Mouse (Mus musculus) erythroblast, adult 5-6 weeks (primary cell): ENCODE measurements around the gene Zfp408. TPM values are rescaled to one million over a fixed set of nuclear protein-coding genes. Genes with fewer than 3 reads are reported as not detected.

Source experiments
- ATAC-seq: replicated peaks from 2 replicates; pipeline ENCODE4 v1.8.0; 2016; ENCODE audit warnings: moderate number of reproducible peaks, mild to moderate bottlenecking, moderate TSS enrichment, inconsistent platforms; ENCODE audit not compliant: poor library complexity, low FRiP score, severe bottlenecking
- total RNA-seq, 2 experiments: library from RNA; stranded (forward) in 1 of 2; stranded (reverse) in 1 of 2; fragments of 150-400 nt in 1 of 2; fragments of 200-764, 138-1000 nt in 1 of 2; gene quantifications; 2 replicates each; pipeline versions ENCODE4 v1.2.3 to v1.2.4; 2015 to 2017; ENCODE audit warnings: low replicate concordance in 2 of 2

Zfp408 gene
- total RNA-seq (2015; ENCODE audit: low replicate concordance) (0.77 and 1.0 TPM in 2 replicates), total RNA-seq (2017; ENCODE audit: low replicate concordance) (2.1 and 6.5 TPM in 2 replicates)

GRCm38 (mm10) chr2:91649553-91650359, at the start of gene Zfp408, which contains the start of gene Arhgap1:
Gene Zfp408 (minus strand): TSS chr2:91649791.
Gene Arhgap1 (plus strand): TSS chr2:91649860.
- peak; percentile 93 for ATAC-seq

- no peak for ATAC-seq
Observed at GRCm38 (mm10) chr2:91699225-91699624, 49.6 kb upstream of the Zfp408 start.

- ATAC-seq = no peak
Observed at GRCm38 (mm10) chr2:91696225-91696590, 46.6 kb upstream of the Zfp408 start.

GRCm38 (mm10) chr2:91695436-91696224, 46.0 kb upstream of the Zfp408 start:
- no peak for ATAC-seq

- ATAC-seq = no peak
Observed at GRCm38 (mm10) chr2:91689452-91689851, 39.9 kb upstream of the Zfp408 start.

- no peak for ATAC-seq
Observed at GRCm38 (mm10) chr2:91683919-91684318, 34.3 kb upstream of the Zfp408 start.

- ATAC-seq = peak; percentile 60
Observed at GRCm38 (mm10) chr2:91682850-91683249, 33.3 kb upstream of the Zfp408 start.

- ATAC-seq = no peak
Observed at GRCm38 (mm10) chr2:91676961-91677360, 27.4 kb upstream of the Zfp408 start.

- no peak for ATAC-seq
Observed at GRCm38 (mm10) chr2:91676420-91676819, 26.8 kb upstream of the Zfp408 start.

- no peak for ATAC-seq
Observed at GRCm38 (mm10) chr2:91674895-91675294, 25.3 kb upstream of the Zfp408 start.

GRCm38 (mm10) chr2:91673587-91673986, 24.0 kb upstream of the Zfp408 start:
- ATAC-seq = no peak

- ATAC-seq = no peak
Observed at GRCm38 (mm10) chr2:91670038-91670437, 20.4 kb upstream of the Zfp408 start.

- no peak for ATAC-seq
Observed at GRCm38 (mm10) chr2:91669326-91669725, 19.7 kb upstream of the Zfp408 start.

- no peak for ATAC-seq
Observed at GRCm38 (mm10) chr2:91667747-91668146, 18.2 kb upstream of the Zfp408 start.

- ATAC-seq = no peak
Observed at GRCm38 (mm10) chr2:91666386-91666910, 16.9 kb upstream of the Zfp408 start.

- no peak for ATAC-seq
Observed at GRCm38 (mm10) chr2:91664780-91665179, 15.2 kb upstream of the Zfp408 start.

GRCm38 (mm10) chr2:91660981-91661380, 11.4 kb upstream of the Zfp408 start:
- ATAC-seq = no peak

- ATAC-seq = no peak
Observed at GRCm38 (mm10) chr2:91659657-91660056, 10.1 kb upstream of the Zfp408 start.

GRCm38 (mm10) chr2:91656774-91657173, 7.2 kb upstream of the Zfp408 start:
- no peak; the same call in 1 of the 2 replicates for ATAC-seq

- no peak for ATAC-seq
Observed at GRCm38 (mm10) chr2:91655827-91656226, 6.2 kb upstream of the Zfp408 start.

- ATAC-seq = no peak
Observed at GRCm38 (mm10) chr2:91655388-91655787, 5.8 kb upstream of the Zfp408 start.
